Mouse (Mus musculus) spleen, adult 18-20 months (tissue): ENCODE measurements around the gene Stx12.

Source experiments
- DNase-seq, 2 experiments: peaks; one replicate each; pipeline ENCODE4 v3.0.0; 2022; ENCODE audit warnings: mixed read lengths in 2 of 2

Stx12 gene

GRCm38 (mm10) chr4:132863012-132863411 lies 21.3 kb downstream of the Stx12 start:
- DNase-seq, result no peak

- DNase-seq, result no peak
These were observed 23.4 kb downstream of the Stx12 start for GRCm38 (mm10) chr4:132860880-132861279.

GRCm38 (mm10) chr4:132843705-132844071 lies 40.6 kb downstream of the Stx12 start:
- no peak for DNase-seq

- peak; percentile 73 to 80 for DNase-seq
These were observed 41.2 kb downstream of the Stx12 start, which contains the start of gene Ppp1r8 for GRCm38 (mm10) chr4:132842970-132843704. Gene Ppp1r8, minus strand, starts transcription at chr4:132843169.

GRCm38 (mm10) chr4:132842281-132842906 lies 41.9 kb downstream of the Stx12 start:
- DNase-seq, result peak; percentile 7 to 21

GRCm38 (mm10) chr4:132841493-132841892 lies 42.8 kb downstream of the Stx12 start:
- no peak for DNase-seq

GRCm38 (mm10) chr4:132823614-132824366 lies 60.5 kb downstream of the Stx12 start:
- peak; percentile 68 to 89 for DNase-seq

GRCm38 (mm10) chr4:132818442-132818841 lies 65.9 kb downstream of the Stx12 start:
- no peak for DNase-seq

GRCm38 (mm10) chr4:132816855-132817254 lies 67.5 kb downstream of the Stx12 start:
- no peak for DNase-seq

- DNase-seq, result peak in 1 of 2 experiments; percentile 23
These were observed 67.9 kb downstream of the Stx12 start for GRCm38 (mm10) chr4:132816404-132816803.

GRCm38 (mm10) chr4:132809621-132810020 lies 74.7 kb downstream of the Stx12 start:
- peak in 1 of 2 experiments; percentile 12 for DNase-seq

- peak; percentile 64 to 67 for DNase-seq
These were observed 76.3 kb downstream of the Stx12 start for GRCm38 (mm10) chr4:132807771-132808641.

- no peak for DNase-seq
These were observed 77.6 kb downstream of the Stx12 start for GRCm38 (mm10) chr4:132806620-132807191.

- no peak for DNase-seq
These were observed 78.6 kb downstream of the Stx12 start for GRCm38 (mm10) chr4:132805599-132806197.

GRCm38 (mm10) chr4:132805146-132805545 lies 79.2 kb downstream of the Stx12 start:
- DNase-seq, result peak in 1 of 2 experiments; percentile 12

- DNase-seq, result peak; percentile 46 to 54
These were observed 80.0 kb downstream of the Stx12 start for GRCm38 (mm10) chr4:132804331-132804730.

- DNase-seq, result no peak
These were observed 80.4 kb downstream of the Stx12 start for GRCm38 (mm10) chr4:132803876-132804275.
